Comparison of ENCODE assay signal across 22 mouse cellular contexts in the genomic region with DNA sequence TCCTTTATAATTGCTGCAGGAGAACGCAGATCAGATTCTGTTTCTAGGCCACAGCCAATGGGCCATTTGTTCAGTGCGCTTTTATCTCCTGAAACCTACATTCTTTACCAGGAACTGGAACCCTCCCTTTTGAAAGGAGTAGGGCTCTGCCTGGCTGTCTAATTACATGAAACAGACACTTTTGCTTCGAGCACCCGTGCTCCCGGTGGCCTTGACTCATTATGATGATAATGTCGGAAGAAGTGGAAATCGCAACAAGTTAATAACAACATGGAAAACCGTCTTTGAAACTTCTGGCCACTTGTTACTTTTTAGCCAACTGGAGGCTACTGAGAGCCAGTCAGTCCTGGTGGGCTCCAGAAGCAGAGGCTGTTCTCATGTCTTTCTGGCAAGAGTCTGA.
DNase-seq lines count a peak whose midpoint lies in the region; ATAC-seq and TF ChIP-seq lines count a peak whose summit lies in the region.
"Had no signal": no experiment of that assay in that cellular context is flagged by ENCODE, and none has a peak within 500 bp of the region (broad histone marks: within the 10 kb centered on the region; RNA-seq: fewer than 3 reads in every experiment).

No protein-coding gene starts in this region.

- H3K9me3 ChIP-seq in heart, embryonic 13.5 days: no peaks in the 10 kb centered on the region
- no peaks in the 10 kb centered on the region for H3K9me3 ChIP-seq in limb, embryonic 14.5 days (ENCODE audit: control insufficient read depth, low read length)
- no peaks in the 10 kb centered on the region for H3K9me3 ChIP-seq in limb, embryonic 10.5 days (replicated peaks)
- H3K9me3 ChIP-seq: embryonic facial prominence, embryonic 10.5 days; forebrain, embryonic 13.5 days; G1E; hindbrain, embryonic 12.5 days had no signal

- no peak for DNase-seq in heart, adult 11 months
- no peak for DNase-seq in limb, embryonic 14.5 days (ENCODE audit: low spot score)
- no peak for DNase-seq in limb, embryonic 10.5 days (ENCODE audit: low spot score)
- DNase-seq in ZHBTc4 (ENCODE audit: low read depth, low spot score): peak; percentile 61
- DNase-seq in gastrocnemius, postnatal 36 days: no peak
- DNase-seq in urinary bladder, adult 18-20 months (ENCODE audit: low spot score in 2 of 2): no peak
- DNase-seq: adrenal gland, adult 2 months; adrenal gland, postnatal 25 days; cerebellum, adult 2 months; cerebellum, postnatal 10 days; forebrain, postnatal 0 days; gastrocnemius, postnatal 14 days; heart, postnatal 14 days; kidney, adult 8-10 months had no signal

- H3K36me3 ChIP-seq in heart, embryonic 13.5 days: peaks cover 55% of the 10 kb centered on the region
- H3K36me3 ChIP-seq in limb, embryonic 14.5 days (ENCODE audit: control insufficient read depth, insufficient read depth, low read length): peaks cover 27% of the 10 kb centered on the region
- peaks cover 87% of the 10 kb centered on the region for H3K36me3 ChIP-seq in limb, embryonic 10.5 days
- H3K36me3 ChIP-seq: G1E had no signal

- H3K27me3 ChIP-seq in heart, embryonic 13.5 days (replicated peaks): no peaks in the 10 kb centered on the region
- no peaks in the 10 kb centered on the region for H3K27me3 ChIP-seq in limb, embryonic 14.5 days (ENCODE audit: control insufficient read depth, insufficient read depth, low read length)
- no peaks in the 10 kb centered on the region for H3K27me3 ChIP-seq in limb, embryonic 10.5 days (ENCODE audit: low read depth, poor library complexity, severe bottlenecking)
- H3K27me3 ChIP-seq: forebrain, embryonic 13.5 days; hindbrain, embryonic 12.5 days had no signal

- no peak overlapping the region for H3K4me3 ChIP-seq in heart, embryonic 13.5 days
- no peak overlapping the region for H3K4me3 ChIP-seq in limb, embryonic 14.5 days (replicated peaks; ENCODE audit: low read length)
- H3K4me3 ChIP-seq in limb, embryonic 10.5 days: no peak overlapping the region
- H3K4me3 ChIP-seq: embryonic facial prominence, embryonic 10.5 days; forebrain, embryonic 13.5 days; hindbrain, embryonic 12.5 days had no signal

- no peak for ATAC-seq in heart, embryonic 13.5 days (ENCODE audit: extremely low read depth, insufficient number of reproducible peaks, low FRiP score, low TSS enrichment)
- no peak for ATAC-seq in limb, embryonic 14.5 days (ENCODE audit: low FRiP score, low read depth)
- ATAC-seq: forebrain, embryonic 13.5 days; forebrain, postnatal 0 days; hindbrain, embryonic 16.5 days; inflammation-experienced regulatory T-cells, adult 6 months; intestine, postnatal 0 days had no signal

- 34% methylated on average over 8 of the region's 8 CpGs for WGBS in heart, embryonic 13.5 days
- WGBS in limb, embryonic 14.5 days: 68% methylated on average over 8 of the region's 8 CpGs
- 76% methylated on average over 8 of the region's 8 CpGs for WGBS in limb, embryonic 10.5 days

- H3K9ac ChIP-seq in heart, embryonic 13.5 days: no peak overlapping the region
- no peak overlapping the region for H3K9ac ChIP-seq in limb, embryonic 14.5 days (ENCODE audit: low read depth, low read length, severe bottlenecking)
- H3K9ac ChIP-seq: forebrain, embryonic 13.5 days; forebrain, postnatal 0 days; hindbrain, embryonic 12.5 days had no signal

- peak overlapping the region; percentile 67 for H3K27ac ChIP-seq in heart, embryonic 13.5 days (replicated peaks)
- H3K27ac ChIP-seq in limb, embryonic 14.5 days (replicated peaks; ENCODE audit: low read depth, low read length): peak overlapping the region; percentile 28; the same call in 1 of the 2 replicates
- H3K27ac ChIP-seq in limb, embryonic 10.5 days: no peak overlapping the region
- H3K27ac ChIP-seq: embryonic facial prominence, embryonic 10.5 days; forebrain, embryonic 13.5 days; hindbrain, embryonic 12.5 days had no signal

- intact Hi-C loops in gastrocnemius, postnatal 36 days (cut with DNase I): no loop called here

- H3K4me2 ChIP-seq in heart, embryonic 13.5 days: peak overlapping the region; percentile 24
- no peak overlapping the region for H3K4me2 ChIP-seq in limb, embryonic 14.5 days (replicated peaks; ENCODE audit: low read depth, low read length, severe bottlenecking)
- H3K4me2 ChIP-seq: forebrain, embryonic 13.5 days; hindbrain, embryonic 12.5 days had no signal

- no peak for TF ChIP-seq POLR2A in limb, embryonic 14.5 days (IDR thresholded peaks at IDR 0.05; ENCODE audit: borderline replicate concordance, extremely low read depth, insufficient read depth, insufficient read length)

- peaks cover 31% of the 10 kb centered on the region for H3K4me1 ChIP-seq in heart, embryonic 13.5 days
- no peaks in the 10 kb centered on the region for H3K4me1 ChIP-seq in limb, embryonic 14.5 days (ENCODE audit: control insufficient read depth, insufficient read depth, low read length)
- H3K4me1 ChIP-seq in limb, embryonic 10.5 days: no peaks in the 10 kb centered on the region
- H3K4me1 ChIP-seq: embryonic facial prominence, embryonic 10.5 days; forebrain, embryonic 13.5 days; hindbrain, embryonic 12.5 days had no signal
